ENCODE assay signal across 23 mouse cellular contexts in the genomic region with DNA sequence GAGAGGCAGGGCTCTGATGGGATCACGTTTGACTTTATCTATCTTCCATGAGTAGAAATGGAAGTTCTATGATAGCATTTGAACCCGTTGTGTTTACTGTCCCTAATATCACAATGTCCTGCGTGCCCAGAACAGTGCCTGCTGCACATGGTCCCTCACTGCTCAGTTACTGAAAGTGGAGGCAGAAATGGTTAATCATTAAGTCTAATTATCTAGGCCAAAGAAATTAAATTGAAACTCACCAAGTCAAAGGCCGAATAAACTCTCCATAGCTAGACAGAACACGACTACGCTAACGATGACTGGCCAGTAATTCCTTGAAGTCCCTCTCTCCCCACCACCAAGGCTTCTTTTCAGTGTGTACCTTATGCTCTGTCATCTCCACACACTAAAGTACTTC. TPM values are rescaled to one million over a fixed set of nuclear protein-coding genes. Genes with fewer than 3 reads are reported as not detected.
DNase-seq lines count a peak whose midpoint lies in the region; ATAC-seq lines count a peak whose summit lies in the region.
"Had no signal": no experiment of that assay in that cellular context is flagged by ENCODE, and none has a peak within 500 bp of the region (broad histone marks: within the 10 kb centered on the region; RNA-seq: fewer than 3 reads in every experiment).

No protein-coding gene starts in this region.

- DNase-seq in kidney, adult 9 months, result peak; percentile 74
- peak; percentile 29 for DNase-seq in kidney, postnatal 14 days
- no peak for DNase-seq in ovary, postnatal 14 days (ENCODE audit: low spot score)
- DNase-seq in right cerebral cortex, postnatal 36 days (ENCODE audit: low spot score in 2 of 2), result no peak
- DNase-seq in testis, postnatal 10 days (ENCODE audit: low spot score), result no peak
- DNase-seq: adrenal gland, postnatal 36 days; B cell, adult 2 months; cerebellum, adult 18-20 months; cerebellum, postnatal 10 days; gastrocnemius, adult 2 months; heart, postnatal 14 days; left cerebral cortex, postnatal 4 days; lung, adult 2 months; lung, postnatal 10 days; right cerebral cortex, postnatal 4 days; thymus, postnatal 4 days had no signal

- no peak overlapping the region for H3K27ac ChIP-seq in intestine, embryonic 15.5 days
- H3K27ac ChIP-seq in intestine, embryonic 16.5 days (ENCODE audit: low read length), result no peak overlapping the region
- H3K27ac ChIP-seq: gastrocnemius, adult 2 months; hindbrain, embryonic 10.5 days; liver, embryonic 14.5 days; macrophage; midbrain, embryonic 13.5 days had no signal

- WGBS in intestine, embryonic 15.5 days, result 66% methylated on average over 7 of the region's 7 CpGs
- 65% methylated on average over 7 of the region's 7 CpGs for whole genome bisulfite sequencing in intestine, embryonic 16.5 days

- no peak overlapping the region for H3K4me3 ChIP-seq in intestine, embryonic 15.5 days (replicated peaks)
- no peak overlapping the region for H3K4me3 ChIP-seq in intestine, embryonic 16.5 days (ENCODE audit: low read length)
- H3K4me3 ChIP-seq: erythroblast, embryonic 14.5 days; gastrocnemius, adult 2 months; hindbrain, embryonic 10.5 days; midbrain, embryonic 13.5 days had no signal

- H3K36me3 ChIP-seq in intestine, embryonic 15.5 days, result no peaks in the 10 kb centered on the region
- H3K36me3 ChIP-seq in intestine, embryonic 16.5 days (ENCODE audit: control insufficient read depth, insufficient read depth, low read length), result no peaks in the 10 kb centered on the region

- no peaks in the 10 kb centered on the region for H3K27me3 ChIP-seq in intestine, embryonic 15.5 days (replicated peaks)
- H3K27me3 ChIP-seq in intestine, embryonic 16.5 days (replicated peaks; ENCODE audit: control insufficient read depth, insufficient read depth, low read length), result no peaks in the 10 kb centered on the region
- H3K27me3 ChIP-seq: midbrain, embryonic 13.5 days had no signal

- no peak overlapping the region for H3K4me2 ChIP-seq in intestine, embryonic 15.5 days (replicated peaks)
- no peak overlapping the region for H3K4me2 ChIP-seq in intestine, embryonic 16.5 days (ENCODE audit: low read depth, low read length)
- H3K4me2 ChIP-seq: midbrain, embryonic 13.5 days had no signal

- no peaks in the 10 kb centered on the region for H3K4me1 ChIP-seq in intestine, embryonic 15.5 days (replicated peaks)
- no peaks in the 10 kb centered on the region for H3K4me1 ChIP-seq in intestine, embryonic 16.5 days (ENCODE audit: control insufficient read depth, insufficient read depth, low read length)
- H3K4me1 ChIP-seq: hindbrain, embryonic 10.5 days had no signal

- H3K9me3 ChIP-seq in intestine, embryonic 15.5 days, result no peaks in the 10 kb centered on the region
- no peaks in the 10 kb centered on the region for H3K9me3 ChIP-seq in intestine, embryonic 16.5 days (ENCODE audit: control insufficient read depth, low read length)
- H3K9me3 ChIP-seq: hindbrain, embryonic 10.5 days; midbrain, embryonic 13.5 days had no signal

- H3K9ac ChIP-seq in intestine, embryonic 15.5 days, result no peak overlapping the region
- H3K9ac ChIP-seq in intestine, embryonic 16.5 days (ENCODE audit: low read depth, low read length), result no peak overlapping the region
- H3K9ac ChIP-seq: liver, embryonic 14.5 days; midbrain, embryonic 13.5 days had no signal

- peak; percentile 74 for ATAC-seq in intestine, embryonic 15.5 days
- peak; percentile 75 for ATAC-seq in intestine, embryonic 16.5 days

RNA-seq across cellular contexts. Expression of gene Tmem19, which starts 12.8 kb away (rescaled TPM):
- 27.1 and 29.4 TPM in 2 replicates for polyA plus RNA-seq in intestine, embryonic 15.5 days (2015; fragmentation: Nextera tagmentation; extraction: Ambion mirVana)
- 35.2 and 43.4 TPM in 2 replicates for polyA plus RNA-seq in intestine, embryonic 16.5 days (2015; fragmentation: Nextera tagmentation; extraction: Ambion mirVana)

RNA-seq across cellular contexts. Expression of gene Rab21, which starts 34.1 kb away (rescaled TPM):
- 5.5 and 8.1 TPM in 2 replicates for polyA plus RNA-seq in intestine, embryonic 15.5 days (2015; fragmentation: Nextera tagmentation; extraction: Ambion mirVana)
- polyA plus RNA-seq in intestine, embryonic 16.5 days (2015; fragmentation: Nextera tagmentation; extraction: Ambion mirVana), result 4.7 and 5.1 TPM in 2 replicates

RNA-seq across cellular contexts. Expression of gene Thap2, which starts 34.7 kb away (rescaled TPM):
- 20.5 and 22.2 TPM in 2 replicates for polyA plus RNA-seq in intestine, embryonic 15.5 days (2015; fragmentation: Nextera tagmentation; extraction: Ambion mirVana)
- 18.6 and 22.6 TPM in 2 replicates for polyA plus RNA-seq in intestine, embryonic 16.5 days (2015; fragmentation: Nextera tagmentation; extraction: Ambion mirVana)

RNA-seq across cellular contexts. Expression of gene Zfc3h1, which starts 35.2 kb away (rescaled TPM):
- 17.0 and 17.1 TPM in 2 replicates for polyA plus RNA-seq in intestine, embryonic 15.5 days (2015; fragmentation: Nextera tagmentation; extraction: Ambion mirVana)
- polyA plus RNA-seq in intestine, embryonic 16.5 days (2015; fragmentation: Nextera tagmentation; extraction: Ambion mirVana), result 11.5 and 15.0 TPM in 2 replicates

Comparison
In these comparisons a context has a peak if more than half of its experiments do, and no peak if none do; other contexts are left out.
1. DNase-seq: peak in kidney, adult 9 months (single experiment) and kidney, postnatal 14 days (single experiment); none in ovary, postnatal 14 days (single experiment), right cerebral cortex, postnatal 36 days (0 of 2) and testis, postnatal 10 days (single experiment).